Mouse (Mus musculus): ENCODE results near the gene Ift27.

DNA sequence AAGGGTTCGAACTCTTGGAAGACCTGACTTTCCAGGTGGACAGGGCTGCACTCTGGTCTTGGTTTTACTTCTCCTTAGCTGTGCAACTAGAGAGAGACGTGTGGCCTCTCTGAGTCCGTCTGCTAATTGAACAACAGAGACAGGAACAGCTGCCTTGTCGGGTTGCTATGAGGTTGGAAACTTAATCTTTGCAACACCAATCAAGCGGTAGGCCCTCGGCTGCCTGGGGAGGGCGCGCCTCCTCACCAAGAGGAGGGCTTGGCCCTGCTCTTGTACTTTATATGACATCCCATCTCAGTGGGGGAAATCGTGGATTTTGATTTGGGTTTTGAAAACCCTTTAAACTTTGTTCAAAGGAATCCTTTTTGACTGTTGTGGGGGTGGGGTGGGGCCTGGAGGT lies 12.0 kb downstream of the Ift27 start:
- TF ChIP-seq CTCF (IDR thresholded peaks at IDR 0.05; ENCODE audit: low read depth, low read length) (no peak), GATA2 (IDR thresholded peaks at IDR 0.05; ENCODE audit: borderline replicate concordance, low read depth, low read length) (no peak), POLR2AphosphoS5 (IDR thresholded peaks at IDR 0.05; ENCODE audit: insufficient replicate concordance, low read depth, low read length) (no peak), TAL1 (conservative IDR thresholded peaks at IDR 0.05; ENCODE audit: low read depth, low read length) (no peak)

Data from G1E (cell line).